Mouse (Mus musculus) lung, embryonic 15.5 days (tissue): Measurements from ENCODE around the gene Cpa1. TPM values are rescaled to one million over a fixed set of nuclear protein-coding genes. Genes with fewer than 3 reads are reported as not detected.

Experiments
- ATAC-seq: fragments of 200-750 bp; cut with Nextera tagmentation; 2 replicates; pipeline ENCODE4 v1.8.0; 2017; ENCODE audit warnings: moderate number of reproducible peaks, borderline replicate concordance; ENCODE audit not compliant: low FRiP score, low TSS enrichment; ENCODE audit errors: extremely low read depth
- H3K27ac ChIP-seq: fragments of 300-500 bp; sonication (generic); 2 replicates; pipeline ENCODE4 v1.5.1; 2015; ENCODE audit warnings: moderate library complexity, mild to moderate bottlenecking, inconsistent platforms
- H3K27me3 ChIP-seq: fragments of 300-500 bp; sonication (generic); 2 replicates; pipeline ENCODE4 v1.6.1; 2015; ENCODE audit warnings: inconsistent platforms
- H3K36me3 ChIP-seq: fragments of 300-500 bp; sonication (generic); 2 replicates; pipeline ENCODE4 v1.6.1; 2015; ENCODE audit warnings: inconsistent platforms
- H3K4me1 ChIP-seq: fragments of 300-500 bp; sonication (generic); 2 replicates; pipeline ENCODE4 v1.6.1; 2015; ENCODE audit warnings: inconsistent platforms
- H3K4me2 ChIP-seq: fragments of 300-500 bp; sonication (generic); 2 replicates; pipeline ENCODE4 v1.6.1; 2015; ENCODE audit warnings: inconsistent platforms, mild to moderate bottlenecking, moderate library complexity
- H3K4me3 ChIP-seq: fragments of 300-500 bp; sonication (generic); 2 replicates; pipeline ENCODE4 v1.5.1; 2015; ENCODE audit warnings: mild to moderate bottlenecking, inconsistent platforms
- H3K9ac ChIP-seq: fragments of 300-500 bp; sonication (generic); 2 replicates; pipeline ENCODE4 v1.6.1; 2015; ENCODE audit warnings: inconsistent platforms
- H3K9me3 ChIP-seq: fragments of 300-500 bp; sonication (generic); 2 replicates; pipeline ENCODE4 v1.6.1; 2016; ENCODE audit warnings: inconsistent platforms
- WGBS: fragments of 180-500 bp; shearing (Covaris S2); methylation state at CpG from one replicate; pipeline ENCODE4 v1.1.7; 2015; 5-methylcytosine and 5-hydroxymethylcytosine counted together
- polyA plus RNA-seq: library from polyadenylated mRNA; unstranded; fragments of >200 nt; fragmentation: Nextera tagmentation; extraction: Ambion mirVana; gene quantifications from 2 replicates; pipeline ENCODE4 v1.2.1, GENCODE M21; 2015

The Cpa1 gene
- polyA plus RNA-seq, 1 experiment from 2014 or later, result 3.5 TPM

- Histone ChIP-seq H3K4me1 (peaks cover 2% of the 10 kb centered on the region), H3K36me3 (no peaks in the 10 kb centered on the region), H3K4me3 (no peak overlapping the region), H3K27me3 (no peaks in the 10 kb centered on the region), H3K4me2 (no peak overlapping the region), H3K27ac (no peak overlapping the region), H3K9ac (no peak overlapping the region), H3K9me3 (no peaks in the 10 kb centered on the region)
- ATAC-seq, result no peak
- 80% methylated on average over 5 of the region's 5 CpGs for WGBS
These were observed 27.8 kb upstream of the Cpa1 start for GRCm38 (mm10) chr6:30611212-30611611.

GRCm38 (mm10) chr6:30614251-30614650 is 24.8 kb upstream of the Cpa1 start:
- Histone ChIP-seq H3K36me3 (no peaks in the 10 kb centered on the region), H3K4me3 (no peak overlapping the region), H3K9me3 (no peaks in the 10 kb centered on the region), H3K9ac (no peak overlapping the region), H3K4me2 (no peak overlapping the region), H3K27ac (no peak overlapping the region), H3K27me3 (no peaks in the 10 kb centered on the region), H3K4me1 (peaks cover 27% of the 10 kb centered on the region)
- ATAC-seq, result no peak
- 82% methylated on average over 6 of the region's 6 CpGs for WGBS

GRCm38 (mm10) chr6:30615741-30616140 is 23.3 kb upstream of the Cpa1 start:
- H3K4me2 ChIP-seq, result no peak overlapping the region
- no peaks in the 10 kb centered on the region for H3K9me3 ChIP-seq
- no peaks in the 10 kb centered on the region for H3K27me3 ChIP-seq
- no peak for ATAC-seq
- 38% methylated on average over 4 of the region's 4 CpGs for WGBS
- no peak overlapping the region for H3K9ac ChIP-seq
- no peak overlapping the region for H3K27ac ChIP-seq
- H3K36me3 ChIP-seq, result no peaks in the 10 kb centered on the region
- H3K4me3 ChIP-seq, result no peak overlapping the region
- peaks cover 34% of the 10 kb centered on the region for H3K4me1 ChIP-seq

- Histone ChIP-seq H3K4me3 (no peak overlapping the region), H3K9me3 (no peaks in the 10 kb centered on the region), H3K9ac (no peak overlapping the region), H3K27ac (no peak overlapping the region), H3K36me3 (no peaks in the 10 kb centered on the region), H3K27me3 (no peaks in the 10 kb centered on the region), H3K4me1 (peaks cover 41% of the 10 kb centered on the region), H3K4me2 (no peak overlapping the region)
- no peak for ATAC-seq
- 19% methylated on average over 8 of the region's 8 CpGs for WGBS
These were observed 22.5 kb upstream of the Cpa1 start for GRCm38 (mm10) chr6:30616491-30616941.

- H3K27me3 ChIP-seq, result no peaks in the 10 kb centered on the region
- 0 out of 2 replicates have a peak, but pooled peaks have one; percentile 10 for ATAC-seq
- no peak overlapping the region for H3K4me3 ChIP-seq
- no peaks in the 10 kb centered on the region for H3K36me3 ChIP-seq
- H3K4me2 ChIP-seq, result peak overlapping the region; percentile 43
- H3K9ac ChIP-seq, result no peak overlapping the region
- no peaks in the 10 kb centered on the region for H3K9me3 ChIP-seq
- peaks cover 44% of the 10 kb centered on the region for H3K4me1 ChIP-seq
- WGBS, result 16% methylated on average over 13 of the region's 13 CpGs
- H3K27ac ChIP-seq, result 0 out of 2 replicates have a peak overlapping the region, but pooled peaks have one; percentile 11
These were observed 21.7 kb upstream of the Cpa1 start for GRCm38 (mm10) chr6:30617020-30617958.

GRCm38 (mm10) chr6:30617959-30618590 is 20.9 kb upstream of the Cpa1 start:
- H3K9me3 ChIP-seq, result no peaks in the 10 kb centered on the region
- WGBS, result 25% methylated on average over 18 of the region's 18 CpGs
- peak overlapping the region; percentile 43 for H3K4me2 ChIP-seq
- no peak overlapping the region for H3K4me3 ChIP-seq
- peak; percentile 23; the same call in 1 of the 2 replicates for ATAC-seq
- no peaks in the 10 kb centered on the region for H3K36me3 ChIP-seq
- H3K9ac ChIP-seq, result peak overlapping the region; percentile 25; the same call in 1 of the 2 replicates
- 0 out of 2 replicates have a peak overlapping the region, but pooled peaks have one; percentile 8 for H3K27ac ChIP-seq
- H3K4me1 ChIP-seq, result peaks cover 46% of the 10 kb centered on the region
- no peaks in the 10 kb centered on the region for H3K27me3 ChIP-seq

GRCm38 (mm10) chr6:30618735-30619134 is 20.3 kb upstream of the Cpa1 start:
- Histone ChIP-seq H3K9me3 (no peaks in the 10 kb centered on the region), H3K9ac (no peak overlapping the region), H3K27me3 (no peaks in the 10 kb centered on the region), H3K27ac (0 out of 2 replicates have a peak overlapping the region, but pooled peaks have one; percentile 4), H3K36me3 (no peaks in the 10 kb centered on the region), H3K4me1 (peaks cover 46% of the 10 kb centered on the region), H3K4me3 (no peak overlapping the region), H3K4me2 (no peak overlapping the region)
- WGBS, result 47% methylated on average over 6 of the region's 6 CpGs
- ATAC-seq, result no peak

GRCm38 (mm10) chr6:30619606-30620005 is 19.4 kb upstream of the Cpa1 start:
- Histone ChIP-seq H3K4me2 (no peak overlapping the region), H3K36me3 (no peaks in the 10 kb centered on the region), H3K9me3 (no peaks in the 10 kb centered on the region), H3K4me1 (peaks cover 46% of the 10 kb centered on the region), H3K9ac (no peak overlapping the region), H3K27ac (no peak overlapping the region), H3K4me3 (no peak overlapping the region), H3K27me3 (no peaks in the 10 kb centered on the region)
- ATAC-seq, result no peak
- 82% methylated on average over 5 of the region's 5 CpGs for WGBS

- H3K27ac ChIP-seq, result peak overlapping the region; percentile 85
- 62% methylated on average over 4 of the region's 4 CpGs for WGBS
- no peak overlapping the region for H3K9ac ChIP-seq
- H3K36me3 ChIP-seq, result no peaks in the 10 kb centered on the region
- H3K4me1 ChIP-seq, result peaks cover 46% of the 10 kb centered on the region
- no peak overlapping the region for H3K4me2 ChIP-seq
- H3K9me3 ChIP-seq, result no peaks in the 10 kb centered on the region
- H3K4me3 ChIP-seq, result no peak overlapping the region
- ATAC-seq, result no peak
- H3K27me3 ChIP-seq, result no peaks in the 10 kb centered on the region
These were observed 18.4 kb upstream of the Cpa1 start for GRCm38 (mm10) chr6:30620591-30620990.

GRCm38 (mm10) chr6:30620994-30621393 is 18.0 kb upstream of the Cpa1 start:
- Histone ChIP-seq H3K9me3 (no peaks in the 10 kb centered on the region), H3K27ac (peak overlapping the region; percentile 85), H3K27me3 (no peaks in the 10 kb centered on the region), H3K4me1 (peaks cover 46% of the 10 kb centered on the region), H3K9ac (no peak overlapping the region), H3K4me2 (no peak overlapping the region), H3K4me3 (no peak overlapping the region), H3K36me3 (no peaks in the 10 kb centered on the region)
- no peak for ATAC-seq
- WGBS, result 76% methylated on average over 6 of the region's 6 CpGs

GRCm38 (mm10) chr6:30621986-30622389 is 17.0 kb upstream of the Cpa1 start:
- no peaks in the 10 kb centered on the region for H3K36me3 ChIP-seq
- H3K27ac ChIP-seq, result peak overlapping the region; percentile 64
- WGBS, result 31% methylated on average over 4 of the region's 4 CpGs
- H3K4me2 ChIP-seq, result no peak overlapping the region
- no peak overlapping the region for H3K9ac ChIP-seq
- ATAC-seq, result peak; percentile 75
- H3K9me3 ChIP-seq, result no peaks in the 10 kb centered on the region
- H3K4me3 ChIP-seq, result no peak overlapping the region
- no peaks in the 10 kb centered on the region for H3K27me3 ChIP-seq
- H3K4me1 ChIP-seq, result peaks cover 37% of the 10 kb centered on the region

GRCm38 (mm10) chr6:30624763-30625162 is 14.3 kb upstream of the Cpa1 start:
- H3K9me3 ChIP-seq, result no peaks in the 10 kb centered on the region
- WGBS, result 79% methylated on average over 9 of the region's 9 CpGs
- H3K4me1 ChIP-seq, result peaks cover 19% of the 10 kb centered on the region
- no peak overlapping the region for H3K9ac ChIP-seq
- H3K4me3 ChIP-seq, result no peak overlapping the region
- no peak overlapping the region for H3K27ac ChIP-seq
- H3K36me3 ChIP-seq, result no peaks in the 10 kb centered on the region
- no peak for ATAC-seq
- no peak overlapping the region for H3K4me2 ChIP-seq
- no peaks in the 10 kb centered on the region for H3K27me3 ChIP-seq
